Comparison of ENCODE assay signal across 8 mouse cellular contexts in the genomic region with DNA sequence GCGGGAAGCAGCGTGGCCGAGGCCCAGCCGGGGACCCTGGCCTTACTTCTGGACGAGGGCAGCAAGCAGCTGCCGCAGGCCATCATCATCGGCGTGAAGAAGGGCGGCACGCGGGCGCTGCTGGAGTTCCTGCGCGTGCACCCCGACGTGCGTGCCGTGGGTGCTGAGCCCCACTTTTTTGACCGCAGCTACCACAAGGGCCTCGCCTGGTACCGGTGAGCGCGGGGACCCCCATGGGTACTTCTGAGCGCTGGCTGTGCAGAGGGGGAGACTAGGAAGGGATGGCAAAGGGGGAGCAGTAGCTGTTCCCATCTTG. TPM values are rescaled to one million over a fixed set of nuclear protein-coding genes. Genes with fewer than 3 reads are reported as not detected.
DNase-seq lines count a peak whose midpoint lies in the region; ATAC-seq and TF ChIP-seq lines count a peak whose summit lies in the region.

A gene (minus strand): TSS at position 242 of the 316 bp plus-strand sequence.

- ATAC-seq in embryonic facial prominence, embryonic 14.5 days (ENCODE audit: low read depth) = no peak
- ATAC-seq in hindbrain, embryonic 14.5 days (ENCODE audit: low FRiP score) = no peak
- ATAC-seq in midbrain, embryonic 15.5 days (replicated peaks) = no peak

- intact Hi-C loops in left cerebral cortex, adult 2 months (cut with DNase I) = loop anchor here (2.0 to 5.0 kb wide), 2 partner anchors 359 to 516 kb away; a partner anchor contains a TSS

- no peaks in the 10 kb centered on the region for H3K9me3 ChIP-seq in embryonic facial prominence, embryonic 14.5 days (ENCODE audit: control insufficient read depth, low read length)
- no peaks in the 10 kb centered on the region for H3K9me3 ChIP-seq in hindbrain, embryonic 14.5 days (ENCODE audit: control insufficient read depth, low read length)
- no peaks in the 10 kb centered on the region for H3K9me3 ChIP-seq in midbrain, embryonic 15.5 days

- peak within 1 kb of the TSS; percentile 50 for H3K4me3 ChIP-seq in left cerebral cortex, adult 2 months
- peak within 1 kb of the TSS; percentile 68 for H3K4me3 ChIP-seq in embryonic facial prominence, embryonic 14.5 days (ENCODE audit: low read depth, low read length)
- peak within 1 kb of the TSS; percentile 57 for H3K4me3 ChIP-seq in hindbrain, embryonic 14.5 days (replicated peaks; ENCODE audit: low read length)
- H3K4me3 ChIP-seq in midbrain, embryonic 15.5 days = peak within 1 kb of the TSS; percentile 53

- peaks cover 12% of the 10 kb centered on the region; the same call in 1 of the 2 replicates for H3K27me3 ChIP-seq in embryonic facial prominence, embryonic 14.5 days (replicated peaks; ENCODE audit: control insufficient read depth, insufficient read depth, low read length)
- H3K27me3 ChIP-seq in hindbrain, embryonic 14.5 days (ENCODE audit: control insufficient read depth, insufficient read depth, low read length) = peaks cover 46% of the 10 kb centered on the region
- H3K27me3 ChIP-seq in midbrain, embryonic 15.5 days (replicated peaks) = peaks cover 7% of the 10 kb centered on the region

- H3K27ac ChIP-seq in left cerebral cortex, adult 2 months = peak within 1 kb of the TSS; percentile 19; the same call in 1 of the 2 replicates
- H3K27ac ChIP-seq in embryonic facial prominence, embryonic 14.5 days (replicated peaks; ENCODE audit: low read depth, low read length) = peak within 1 kb of the TSS; percentile 84
- peak within 1 kb of the TSS; percentile 41; the same call in 1 of the 2 replicates for H3K27ac ChIP-seq in hindbrain, embryonic 14.5 days
- H3K27ac ChIP-seq in midbrain, embryonic 15.5 days = peak within 1 kb of the TSS; percentile 61

- DNase-seq in left cerebral cortex, adult 2 months (ENCODE audit: extremely low spot score in 1 of 2, low spot score in 2 of 2) = no peak
- no peak for DNase-seq in left cerebral cortex, adult 11 months (ENCODE audit: low spot score)
- no peak for DNase-seq in embryonic facial prominence, embryonic 14.5 days (ENCODE audit: low spot score)
- no peak for DNase-seq in hindbrain, embryonic 14.5 days (ENCODE audit: low spot score)
- no peak for DNase-seq in adipocyte (ENCODE audit: low spot score)
- DNase-seq in thymus, postnatal 25 days = no peak
- no peak for DNase-seq in thymus, postnatal 36 days

- H3K9ac ChIP-seq in embryonic facial prominence, embryonic 14.5 days (ENCODE audit: low read depth, low read length) = peak within 1 kb of the TSS; percentile 83
- H3K9ac ChIP-seq in hindbrain, embryonic 14.5 days = peak within 1 kb of the TSS; percentile 65
- H3K9ac ChIP-seq in midbrain, embryonic 15.5 days = peak within 1 kb of the TSS; percentile 49

- no peak for TF ChIP-seq CTCF in left cerebral cortex, adult 2 months (IDR thresholded peaks at IDR 0.05)

- WGBS in embryonic facial prominence, embryonic 14.5 days = under 1% methylated on average over 22 of the region's 24 CpGs
- under 1% methylated on average over 24 of the region's 24 CpGs for WGBS in hindbrain, embryonic 14.5 days
- 0% methylated on average over 24 of the region's 24 CpGs for WGBS in midbrain, embryonic 15.5 days

- peaks cover 3% of the 10 kb centered on the region; the same call in 1 of the 2 replicates for H3K4me1 ChIP-seq in embryonic facial prominence, embryonic 14.5 days (ENCODE audit: control insufficient read depth, insufficient read depth, low read length)
- peaks cover 7% of the 10 kb centered on the region for H3K4me1 ChIP-seq in hindbrain, embryonic 14.5 days (replicated peaks; ENCODE audit: control insufficient read depth, insufficient read depth, low read length)
- H3K4me1 ChIP-seq in midbrain, embryonic 15.5 days = peaks cover 22% of the 10 kb centered on the region

- H3K4me2 ChIP-seq in embryonic facial prominence, embryonic 14.5 days (ENCODE audit: low read depth, low read length) = peak within 1 kb of the TSS; percentile 98
- peak within 1 kb of the TSS; percentile 99 for H3K4me2 ChIP-seq in hindbrain, embryonic 14.5 days (replicated peaks)
- peak within 1 kb of the TSS; percentile 94 for H3K4me2 ChIP-seq in midbrain, embryonic 15.5 days

- H3K36me3 ChIP-seq in embryonic facial prominence, embryonic 14.5 days (ENCODE audit: control insufficient read depth, insufficient read depth, low read length) = no peaks in the 10 kb centered on the region
- H3K36me3 ChIP-seq in hindbrain, embryonic 14.5 days (replicated peaks; ENCODE audit: control insufficient read depth, insufficient read depth) = no peaks in the 10 kb centered on the region
- no peaks in the 10 kb centered on the region for H3K36me3 ChIP-seq in midbrain, embryonic 15.5 days (replicated peaks)

RNA-seq across cellular contexts. Expression of the gene that starts here (rescaled TPM):
- total RNA-seq in left cerebral cortex, adult 2 months (2021) = 1 to 10 TPM in 1 of 2 experiments, under 1 TPM in 1; 0.68 to 1.4 TPM
- 0.95 and 1.8 TPM in 2 replicates for polyA plus RNA-seq in embryonic facial prominence, embryonic 14.5 days (2014; fragmentation: Nextera tagmentation; extraction: Ambion mirVana)
- polyA plus RNA-seq in hindbrain, embryonic 14.5 days (2014; fragmentation: Nextera tagmentation; extraction: Ambion mirVana) = 1.7 and 2.1 TPM in 2 replicates
- 1.6 and 2.6 TPM in 2 replicates for polyA plus RNA-seq in midbrain, embryonic 15.5 days (2015; fragmentation: Nextera tagmentation; extraction: Ambion mirVana)

Comparison
In these comparisons a context has a peak if more than half of its experiments do, and no peak if none do; other contexts are left out.
1. H3K27ac ChIP-seq: peak in every context shown above with its lines; median percentile 84 in embryonic facial prominence, embryonic 14.5 days; 61 in midbrain, embryonic 15.5 days; 41 in hindbrain, embryonic 14.5 days; 19 in left cerebral cortex, adult 2 months.